Mouse (Mus musculus) CH12.LX (cell line): ENCODE measurements around the gene Phgdh. TPM values are rescaled to one million over a fixed set of nuclear protein-coding genes. Genes with fewer than 3 reads are reported as not detected.

Experiments
- DNase-seq: peaks from one replicate; pipeline ENCODE4 v3.0.0-alpha.2; 2013; ENCODE audit errors: extremely low read depth
- H3K27ac ChIP-seq: 2 replicates; pipeline ENCODE4 v1.5.1; 2012; ENCODE audit warnings: low read depth, mild to moderate bottlenecking, control low read depth, moderate library complexity; ENCODE audit not compliant: insufficient read depth
- H3K27me3 ChIP-seq: replicated peaks from 2 replicates; pipeline ENCODE3; 2012; ENCODE audit warnings: inconsistent platforms
- H3K36me3 ChIP-seq, 2 experiments: replicated peaks in 1 of 2; 2 replicates each; pipeline versions ENCODE3 to v1.6.1; 2012; ENCODE audit warnings: inconsistent platforms in 1 of 2, low read length in 1 of 2, mild to moderate bottlenecking in 1 of 2, mixed read lengths in 1 of 2, moderate library complexity in 1 of 2; ENCODE audit not compliant: control insufficient read depth in 1 of 2, insufficient read depth in 1 of 2
- H3K4me1 ChIP-seq, 2 experiments: 2 replicates each; pipeline ENCODE4 v1.6.1; 2012; ENCODE audit warnings: inconsistent platforms in 1 of 2, moderate library complexity in 1 of 2; ENCODE audit not compliant: insufficient read depth in 2 of 2, control insufficient read depth in 1 of 2
- H3K4me2 ChIP-seq: 2 replicates; pipeline ENCODE4 v1.6.1; 2012; ENCODE audit warnings: low read depth, mild to moderate bottlenecking, control low read depth; ENCODE audit not compliant: poor library complexity, insufficient read depth, severe bottlenecking
- H3K4me3 ChIP-seq, 3 experiments: fragments of 150-350 bp in 1 of 3; sonication (generic) in 1 of 3; replicated peaks in 1 of 3; 2 replicates each; pipeline versions ENCODE3 to v1.5.1; 2011 to 2012; ENCODE audit warnings: low read depth in 2 of 3, low read length in 2 of 3, mild to moderate bottlenecking in 2 of 3, moderate library complexity in 2 of 3, control low read depth in 1 of 3, improper control_type of control experiment in 1 of 3, inconsistent platforms in 1 of 3, mixed read lengths in 1 of 3; ENCODE audit not compliant: poor library complexity in 1 of 3
- H3K79me2 ChIP-seq: replicated peaks from 2 replicates; pipeline ENCODE4 v1.6.1; 2012; ENCODE audit warnings: mild to moderate bottlenecking, moderate library complexity; ENCODE audit not compliant: control insufficient read depth, poor library complexity, insufficient read depth, severe bottlenecking; ENCODE audit errors: extremely low read depth
- H3K9ac ChIP-seq: 2 replicates; pipeline ENCODE4 v1.6.1; 2012; ENCODE audit warnings: low read depth, mild to moderate bottlenecking, control low read depth, moderate library complexity; ENCODE audit not compliant: insufficient read depth
- H3K9me3 ChIP-seq: replicated peaks from 2 replicates; pipeline ENCODE3; 2012; ENCODE audit warnings: low read length, inconsistent platforms, mixed read lengths
- BHLHE40 ChIP-seq: IDR thresholded peaks from 2 replicates; pipeline ENCODE4 v1.6.1; 2011; ENCODE audit warnings: mild to moderate bottlenecking, low read depth, low read length, improper control_type of control experiment
- CTCF ChIP-seq, 2 experiments: IDR thresholded peaks in 1 of 2; conservative IDR thresholded peaks in 1 of 2; 2 replicates each; pipeline ENCODE4 v1.5.1; 2011 to 2012; ENCODE audit warnings: low read depth in 2 of 2, low read length in 2 of 2, improper control_type of control experiment in 1 of 2, inconsistent platforms in 1 of 2, mild to moderate bottlenecking in 1 of 2, moderate library complexity in 1 of 2
- E2F4 ChIP-seq: IDR thresholded peaks from 2 replicates; pipeline ENCODE4 v1.6.1; 2011; ENCODE audit warnings: low read depth, low read length, improper control_type of control experiment; ENCODE audit not compliant: insufficient replicate concordance
- ELF1 ChIP-seq: IDR thresholded peaks from 2 replicates; pipeline ENCODE4 v1.6.1; 2014; ENCODE audit warnings: low read depth, mild to moderate bottlenecking, inconsistent platforms, low read length, improper control_type of control experiment
- JUN ChIP-seq: IDR thresholded peaks from 2 replicates; pipeline ENCODE4 v1.6.1; 2011; ENCODE audit warnings: low read depth, mild to moderate bottlenecking, low read length, improper control_type of control experiment, moderate library complexity; ENCODE audit not compliant: insufficient read depth
- JUND ChIP-seq: conservative IDR thresholded peaks from 2 replicates; pipeline ENCODE4 v1.6.1; 2011; ENCODE audit warnings: low read depth, low read length, improper control_type of control experiment
- MAFK ChIP-seq: IDR thresholded peaks from 2 replicates; pipeline ENCODE4 v1.6.1; 2011; ENCODE audit warnings: low read length, improper control_type of control experiment; ENCODE audit not compliant: insufficient replicate concordance
- MAZ ChIP-seq: IDR thresholded peaks from 2 replicates; pipeline ENCODE4 v1.6.1; 2012; ENCODE audit warnings: low read depth, mild to moderate bottlenecking, inconsistent platforms, low read length, improper control_type of control experiment, moderate library complexity
- MEF2A ChIP-seq: IDR thresholded peaks from 2 replicates; pipeline ENCODE4 v1.6.1; 2014; ENCODE audit warnings: low read depth, mild to moderate bottlenecking, inconsistent platforms, low read length, improper control_type of control experiment, borderline replicate concordance
- MXI1 ChIP-seq: IDR thresholded peaks from 2 replicates; pipeline ENCODE4 v1.6.1; 2011; ENCODE audit warnings: mild to moderate bottlenecking, low read depth, low read length, improper control_type of control experiment
- MYC ChIP-seq: IDR thresholded peaks from 2 replicates; pipeline ENCODE4 v1.6.1; 2011; ENCODE audit warnings: low read depth, mild to moderate bottlenecking, improper control_type of control experiment, low read length
- NELFE ChIP-seq: IDR thresholded peaks from 2 replicates; pipeline ENCODE4 v1.6.1; 2011; ENCODE audit warnings: low read depth, low read length, improper control_type of control experiment
- NRF1 ChIP-seq: IDR thresholded peaks from 2 replicates; pipeline ENCODE4 v1.6.1; 2014; ENCODE audit warnings: low read depth, mild to moderate bottlenecking, inconsistent platforms, low read length, improper control_type of control experiment, moderate library complexity
- POLR2A ChIP-seq: IDR thresholded peaks from 2 replicates; pipeline ENCODE4 v1.6.1; 2011; ENCODE audit warnings: low read depth, mild to moderate bottlenecking, improper control_type of control experiment, low read length
- POLR2AphosphoS2 ChIP-seq: IDR thresholded peaks from 2 replicates; pipeline ENCODE4 v1.6.1; 2011; ENCODE audit warnings: low read depth, low read length, improper control_type of control experiment
- RAD21 ChIP-seq: IDR thresholded peaks from 2 replicates; pipeline ENCODE4 v1.6.1; 2011; ENCODE audit warnings: low read depth, mild to moderate bottlenecking, low read length, improper control_type of control experiment, moderate library complexity
- RCOR1 ChIP-seq: conservative IDR thresholded peaks from 2 replicates; pipeline ENCODE4 v1.6.1; 2012; ENCODE audit warnings: low read depth, mild to moderate bottlenecking, inconsistent platforms, low read length, improper control_type of control experiment
- SIN3A ChIP-seq: IDR thresholded peaks from 2 replicates; pipeline ENCODE4 v1.6.1; 2012; ENCODE audit warnings: low read length, improper control_type of control experiment, inconsistent platforms
- SMC3 ChIP-seq: IDR thresholded peaks from 2 replicates; pipeline ENCODE4 v1.6.1; 2011; ENCODE audit warnings: low read depth, low read length, improper control_type of control experiment
- TCF12 ChIP-seq: IDR thresholded peaks from 2 replicates; pipeline ENCODE4 v1.6.1; 2014; ENCODE audit warnings: low read depth, mild to moderate bottlenecking, inconsistent platforms, low read length, improper control_type of control experiment
- UBTF ChIP-seq: IDR thresholded peaks from 2 replicates; pipeline ENCODE4 v1.6.1; 2012; ENCODE audit warnings: low read depth, mild to moderate bottlenecking, inconsistent platforms, low read length, improper control_type of control experiment, moderate library complexity
- USF1 ChIP-seq: IDR thresholded peaks from 2 replicates; pipeline ENCODE4 v1.6.1; 2014; ENCODE audit warnings: low read depth, mild to moderate bottlenecking, inconsistent platforms, low read length, improper control_type of control experiment
- USF2 ChIP-seq: conservative IDR thresholded peaks from 2 replicates; pipeline ENCODE4 v1.6.1; 2011; ENCODE audit warnings: low read depth, low read length, improper control_type of control experiment
- ZC3H11A ChIP-seq: IDR thresholded peaks from 2 replicates; pipeline ENCODE4 v1.6.1; 2012; ENCODE audit warnings: low read depth, mild to moderate bottlenecking, inconsistent platforms, low read length, improper control_type of control experiment
- ZKSCAN1 ChIP-seq: IDR thresholded peaks from 2 replicates; pipeline ENCODE4 v1.6.1; 2012; ENCODE audit warnings: low read depth, inconsistent platforms, low read length, improper control_type of control experiment, borderline replicate concordance
- ZMIZ1 ChIP-seq: IDR thresholded peaks from 2 replicates; pipeline ENCODE4 v1.6.1; 2012; ENCODE audit warnings: low read depth, mild to moderate bottlenecking, inconsistent platforms, low read length, improper control_type of control experiment
- dilution Hi-C: fragments of 300-500 bp; cut with MboI; formaldehyde crosslinking; loops from 2 replicates; pipeline ENCODE4 v1.14.3; 2020; ENCODE audit warnings: low sequenced_read_pairs; ENCODE audit not compliant: extremely low pct_unique_long_range_greater_than_20kb, extremely low pct_ligation_motif_present
- in situ Hi-C: fragments of 300-500 bp; cut with MboI; formaldehyde crosslinking; loops from 3 replicates; pipeline ENCODE4 v1.14.3; 2019; ENCODE audit warnings: low sequenced_read_pairs, low pct_ligation_motif_present, low pct_unique_long_range_greater_than_20kb, mixed read lengths
- polyA plus RNA-seq: library from polyadenylated mRNA; unstranded; fragments of >175 nt; gene quantifications from 2 replicates; pipeline ENCODE4 v1.2.1, GENCODE M21; 2012; ENCODE audit warnings: low read depth; ENCODE audit not compliant: insufficient read length
- total RNA-seq, 2 experiments: library from RNA; depleted of rRNA; stranded (reverse); fragments of 300-350 nt in 1 of 2; fragments of >200 nt in 1 of 2; gene quantifications; 2 replicates each; pipeline ENCODE4 v1.2.3; 2012 to 2014

Gene Phgdh
- total and polyA plus RNA-seq, 3 experiments = 543 to 631 (median 587) TPM

- H3K4me1 ChIP-seq = no peaks in the 10 kb centered on the region
- no peak overlapping the region for H3K4me2 ChIP-seq
- dilution Hi-C loops = no loop called here
- H3K27me3 ChIP-seq = no peaks in the 10 kb centered on the region
- no peak overlapping the region for H3K9ac ChIP-seq
- H3K27ac ChIP-seq = no peak overlapping the region
- no peaks in the 10 kb centered on the region for H3K9me3 ChIP-seq
- TF ChIP-seq ZKSCAN1 (no peak), ZMIZ1 (no peak), BHLHE40 (no peak), MEF2A (no peak), NRF1 (no peak), MAZ (no peak), POLR2AphosphoS2 (no peak), MYC (no peak), RCOR1 (no peak), USF1 (no peak), JUN (no peak), CTCF (conservative IDR thresholded peaks at IDR 0.05 in 1 of 2, IDR thresholded peaks at IDR 0.05 in 1 of 2; ENCODE audit: low read depth in 2 of 2, low read length in 2 of 2) (no peak), UBTF (no peak), MXI1 (no peak), RAD21 (no peak), TCF12 (no peak), E2F4 (no peak), SIN3A (no peak), ZC3H11A (no peak), NELFE (no peak)
- H3K79me2 ChIP-seq = no peaks in the 10 kb centered on the region
- DNase-seq = no peak
- H3K4me3 ChIP-seq = no peak overlapping the region
- no peaks in the 10 kb centered on the region for H3K36me3 ChIP-seq
- in situ Hi-C loops = no loop called here
These were observed 40.2 kb downstream of the Phgdh start for GRCm38 (mm10) chr3:98299391-98300100.

DNA sequence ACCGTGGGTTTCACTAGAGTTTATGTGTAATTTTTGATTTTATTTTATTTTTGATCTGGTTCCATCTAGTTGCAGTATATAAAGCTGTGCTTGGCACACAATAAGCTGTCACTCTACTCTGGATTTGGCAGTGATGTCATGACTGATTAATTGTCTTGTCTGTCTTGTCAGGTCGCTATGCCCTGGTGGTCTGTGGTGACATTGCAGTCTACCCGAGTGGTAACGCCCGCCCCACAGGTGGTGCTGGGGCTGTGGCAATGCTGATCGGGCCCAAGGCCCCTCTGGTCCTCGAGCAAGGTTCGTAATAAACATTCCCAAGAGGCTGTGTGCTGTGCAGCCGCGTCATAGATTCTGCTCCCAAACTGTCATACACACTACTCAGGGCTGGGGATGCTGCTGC, 43.8 kb downstream of the Phgdh start:
- Histone ChIP-seq H3K27ac (no peak overlapping the region), H3K36me3 (no peaks in the 10 kb centered on the region), H3K9me3 (peaks cover 6% of the 10 kb centered on the region), H3K4me3 (no peak overlapping the region), H3K79me2 (no peaks in the 10 kb centered on the region), H3K9ac (no peak overlapping the region), H3K27me3 (peaks cover under 1% of the 10 kb centered on the region), H3K4me1 (no peaks in the 10 kb centered on the region), H3K4me2 (no peak overlapping the region)
- TF ChIP-seq MAFK (no peak), SMC3 (no peak), JUND (no peak), USF2 (no peak), CTCF (conservative IDR thresholded peaks at IDR 0.05 in 1 of 2, IDR thresholded peaks at IDR 0.05 in 1 of 2; ENCODE audit: low read depth in 2 of 2, low read length in 2 of 2) (peak in 1 of 2 experiments; percentile 26; a peak in 1 of 4 replicates), MXI1 (no peak), POLR2A (no peak), ELF1 (no peak)
- no peak for DNase-seq
- dilution Hi-C loops = no loop called here
- in situ Hi-C loops = no loop called here
